Mouse (Mus musculus): ENCODE results near the gene Cnr2. TPM values are rescaled to one million over a fixed set of nuclear protein-coding genes. Genes with fewer than 3 reads are reported as not detected.
A peak's percentile ranks its signal among the peaks of the same experiment; 100 is the strongest.

Cnr2 gene
- total RNA-seq, 4 experiments from 2014 or later: 2.2 to 3.6 (median 2.8) TPM

- peak; percentile 74 for DNase-seq
These were observed 18.6 kb upstream of the Cnr2 start for GRCm38 (mm10) chr4:135876583-135877020.

GRCm38 (mm10) chr4:135877742-135878141 is 17.5 kb upstream of the Cnr2 start:
- no peak for DNase-seq

GRCm38 (mm10) chr4:135879021-135879420 is 16.2 kb upstream of the Cnr2 start:
- no peak for DNase-seq

DNA sequence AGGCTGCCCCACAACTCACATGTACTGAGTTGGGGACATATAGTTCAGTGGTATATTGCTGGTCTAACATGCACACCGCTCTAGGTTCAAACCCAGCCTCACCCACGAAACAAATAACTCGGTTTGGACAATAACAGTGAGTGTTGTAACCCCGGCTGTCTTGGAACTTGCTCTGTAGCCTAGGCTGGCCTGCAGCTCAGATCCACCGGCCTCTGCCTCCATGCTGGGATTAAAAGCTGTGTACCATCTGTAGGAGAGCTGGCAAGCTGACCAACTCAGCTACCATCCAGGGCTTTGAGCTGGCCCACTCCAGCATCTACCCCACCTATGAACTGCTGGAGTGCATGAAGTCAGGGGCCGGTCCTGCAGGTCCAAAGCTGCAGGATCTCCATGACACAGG is 15.2 kb upstream of the Cnr2 start:
- DNase-seq: no peak

DNA sequence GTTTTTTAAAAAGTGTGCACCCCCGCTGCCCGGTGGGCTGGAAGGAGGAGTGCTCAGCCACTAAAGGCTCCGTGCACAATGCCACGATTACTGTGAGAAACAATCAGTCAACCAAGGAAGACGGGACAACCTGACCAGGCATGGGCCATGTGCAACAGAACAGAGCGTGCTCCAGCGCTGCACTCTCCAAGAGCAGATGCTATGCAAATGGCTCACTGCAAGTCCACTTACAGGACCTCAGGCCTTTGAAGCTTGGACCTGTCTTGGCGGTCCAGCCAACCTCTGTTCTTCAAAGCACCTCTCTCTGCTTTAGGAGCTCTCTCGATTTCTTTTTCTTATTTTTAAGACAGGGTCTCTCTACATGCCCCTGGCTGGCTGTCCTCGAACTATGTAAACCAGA is 14.6 kb upstream of the Cnr2 start:
- DNase-seq: no peak

DNA sequence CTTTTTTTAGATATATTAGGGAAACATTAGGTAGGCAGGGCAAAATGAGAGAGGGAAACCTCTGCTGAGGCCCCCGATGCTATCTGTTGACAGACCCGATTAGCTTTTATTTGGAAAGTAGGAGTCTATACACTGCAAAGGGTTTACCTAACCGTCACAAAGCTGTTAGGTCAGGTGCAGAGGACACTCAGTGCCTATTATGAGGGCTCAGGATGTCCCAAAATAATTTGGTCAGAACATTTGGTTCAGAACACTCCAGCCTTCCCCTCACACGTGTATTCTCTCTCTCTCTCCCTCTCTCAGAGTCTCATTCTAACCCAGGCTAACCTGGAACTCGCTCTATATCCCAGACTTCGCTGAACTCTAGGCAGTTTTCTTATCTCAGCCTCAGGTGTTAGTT is 13.2 kb upstream of the Cnr2 start:
- DNase-seq: no peak

GRCm38 (mm10) chr4:135883401-135883851 is 11.8 kb upstream of the Cnr2 start:
- DNase-seq: peak; percentile 68

DNA sequence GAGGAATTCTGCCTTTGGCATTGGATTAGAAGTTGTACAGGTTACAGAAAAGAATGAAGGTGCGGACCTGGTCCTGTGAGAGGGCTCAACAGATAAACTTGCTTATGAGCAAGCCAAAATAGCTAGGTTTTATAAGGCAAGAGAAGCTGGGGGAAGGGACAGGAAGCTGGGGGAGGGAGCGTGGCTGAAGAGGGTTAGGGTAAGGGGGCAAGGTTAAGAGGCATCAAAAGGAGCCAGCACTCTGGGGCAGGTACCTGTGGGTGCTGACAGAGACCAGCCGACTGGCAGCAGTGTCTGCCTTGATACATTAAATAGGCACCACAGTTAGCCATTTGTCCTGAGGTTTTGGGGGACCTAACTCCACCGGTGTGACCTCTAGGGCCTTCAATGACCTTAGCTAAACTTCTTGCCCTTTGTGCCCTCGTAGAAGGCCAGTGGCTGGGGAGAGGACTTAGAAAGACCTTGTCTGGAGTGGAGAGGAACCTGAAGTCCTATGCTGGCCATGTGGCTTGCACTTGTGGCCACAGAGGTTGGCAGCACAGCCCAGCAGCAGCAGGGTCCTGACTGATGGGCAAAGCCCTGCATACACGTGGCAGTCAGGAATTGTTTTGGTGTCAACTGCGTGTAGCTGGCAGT is 11.2 kb upstream of the Cnr2 start:
- no peak for DNase-seq

GRCm38 (mm10) chr4:135884531-135884930 is 10.7 kb upstream of the Cnr2 start:
- DNase-seq: no peak

- DNase-seq: no peak
These were observed 9.5 kb upstream of the Cnr2 start for GRCm38 (mm10) chr4:135885676-135886075.

DNA sequence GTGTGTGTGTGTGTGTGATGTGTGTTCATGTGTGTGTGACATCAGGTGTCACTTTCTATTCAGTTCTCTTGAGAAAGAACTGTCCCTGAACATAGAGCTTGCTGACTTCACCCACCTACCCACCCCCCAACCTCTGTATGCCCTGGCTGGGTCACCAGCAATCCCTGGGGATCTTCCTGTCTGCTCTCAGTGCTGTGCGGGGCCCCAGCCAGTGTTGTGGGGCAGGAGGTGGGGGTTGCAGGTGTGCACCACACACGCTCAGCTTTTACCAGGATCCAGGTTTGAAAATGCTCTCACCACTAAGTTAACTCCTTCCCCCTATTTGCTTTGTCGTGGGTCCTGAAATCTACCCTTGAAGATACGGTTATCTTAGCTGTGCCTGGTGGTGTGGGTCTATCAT is 9.0 kb upstream of the Cnr2 start:
- DNase-seq: no peak

GRCm38 (mm10) chr4:135888448-135889057 is 6.6 kb upstream of the Cnr2 start:
- no peak for DNase-seq

DNA sequence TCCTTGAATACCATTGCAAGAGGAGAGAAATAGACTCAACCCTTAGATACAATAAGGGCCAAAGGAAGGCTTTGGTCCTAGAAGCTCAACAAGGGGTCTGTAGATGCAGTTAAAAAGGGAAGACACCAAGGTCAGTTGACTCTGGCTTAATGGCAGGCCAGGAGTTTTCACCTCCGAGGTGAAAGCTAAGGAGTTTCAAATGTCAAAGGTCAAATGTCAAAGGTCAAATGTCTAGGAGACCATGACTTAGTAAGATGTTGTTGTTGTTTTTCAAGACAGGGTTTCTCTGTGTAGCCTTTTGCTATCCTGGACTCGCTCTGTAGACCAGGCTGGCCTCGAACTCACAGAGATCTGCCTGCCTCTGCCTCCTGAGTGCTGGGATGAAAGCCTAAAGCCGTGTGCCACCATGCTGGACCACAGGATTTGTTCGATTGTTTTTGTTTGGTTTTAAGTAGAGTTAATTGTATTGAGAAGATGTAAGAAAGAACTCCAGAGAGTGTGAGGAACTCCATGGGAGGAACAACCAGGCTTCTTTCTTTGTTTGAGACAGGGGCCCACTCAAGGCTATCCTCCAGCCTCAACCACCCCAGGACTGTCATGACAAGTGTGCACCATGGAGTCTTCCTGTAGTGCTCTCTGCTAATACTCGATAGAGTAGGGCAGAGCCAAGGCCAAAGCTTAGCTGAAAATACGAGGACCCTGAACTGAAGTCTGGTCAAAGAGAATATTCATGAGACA is 5.9 kb upstream of the Cnr2 start:
- DNase-seq: no peak

DNA sequence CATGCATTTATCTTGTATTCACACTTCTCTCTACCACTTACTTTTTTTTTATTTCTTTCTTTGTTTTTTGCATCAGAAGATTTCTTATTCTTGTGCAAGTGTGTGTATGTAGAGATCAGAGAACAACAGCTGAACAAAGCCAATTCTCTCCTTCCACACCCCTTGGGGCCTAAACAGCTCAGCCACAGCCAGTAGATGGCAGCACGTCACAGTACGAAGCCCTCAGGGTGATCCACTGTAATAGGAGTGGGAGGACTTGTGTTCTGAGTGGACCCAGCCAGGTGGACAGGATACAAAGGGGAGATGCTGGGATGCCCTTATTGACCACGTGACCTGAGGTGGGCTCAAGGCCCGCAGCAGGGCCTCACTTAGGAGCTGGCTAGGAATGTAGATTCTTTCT is 5.3 kb upstream of the Cnr2 start:
- DNase-seq: peak; percentile 69

- DNase-seq: no peak
These were observed 3.7 kb upstream of the Cnr2 start for GRCm38 (mm10) chr4:135891539-135891938.

- DNase-seq: no peak
These were observed 2.3 kb upstream of the Cnr2 start for GRCm38 (mm10) chr4:135892884-135893283.

DNA sequence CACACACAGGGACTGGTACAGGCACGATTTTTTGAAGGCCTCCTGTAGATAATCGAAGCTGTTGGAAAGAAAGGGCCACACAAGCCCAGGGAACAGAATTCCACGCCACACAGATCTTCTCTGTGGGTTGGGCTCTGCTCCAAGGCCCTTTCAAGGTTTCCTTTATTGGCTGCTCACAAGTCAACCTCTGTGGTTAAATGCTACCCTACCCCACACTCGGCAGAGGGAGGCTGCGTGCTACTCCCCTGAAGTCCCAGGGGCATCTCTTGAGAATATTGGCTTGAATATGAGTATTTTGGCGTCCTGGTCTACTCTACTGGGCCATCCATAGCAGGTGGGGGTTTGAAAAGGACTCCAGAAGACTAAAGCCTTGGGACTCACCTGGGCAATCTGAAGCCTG is 963 bp downstream of the Cnr2 start:
- no peak for DNase-seq

- peak; percentile 48 for DNase-seq
These were observed 3.3 kb downstream of the Cnr2 start for GRCm38 (mm10) chr4:135898380-135899049.

DNA sequence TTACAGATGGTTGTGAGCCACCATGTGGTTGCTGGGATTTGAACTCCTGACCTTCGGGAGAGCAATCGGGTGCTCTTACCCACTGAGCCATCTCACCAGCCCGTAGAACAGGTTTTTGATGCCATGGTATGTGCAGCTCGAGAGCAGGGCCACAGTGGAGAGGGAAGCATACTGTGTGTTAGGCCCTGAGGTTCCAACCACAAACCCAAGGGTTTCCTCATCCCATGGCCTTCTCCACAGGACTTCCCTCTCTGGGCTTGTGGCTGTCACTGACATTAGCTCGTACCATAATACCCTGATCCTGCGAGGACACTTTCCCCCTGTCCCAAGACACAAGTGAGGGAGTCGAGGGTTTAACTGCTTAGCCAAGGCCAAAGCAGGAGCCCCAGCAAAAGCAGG is 3.9 kb downstream of the Cnr2 start:
- no peak for DNase-seq

- DNase-seq: no peak
These were observed 4.8 kb downstream of the Cnr2 start for GRCm38 (mm10) chr4:135900008-135900407.

DNA sequence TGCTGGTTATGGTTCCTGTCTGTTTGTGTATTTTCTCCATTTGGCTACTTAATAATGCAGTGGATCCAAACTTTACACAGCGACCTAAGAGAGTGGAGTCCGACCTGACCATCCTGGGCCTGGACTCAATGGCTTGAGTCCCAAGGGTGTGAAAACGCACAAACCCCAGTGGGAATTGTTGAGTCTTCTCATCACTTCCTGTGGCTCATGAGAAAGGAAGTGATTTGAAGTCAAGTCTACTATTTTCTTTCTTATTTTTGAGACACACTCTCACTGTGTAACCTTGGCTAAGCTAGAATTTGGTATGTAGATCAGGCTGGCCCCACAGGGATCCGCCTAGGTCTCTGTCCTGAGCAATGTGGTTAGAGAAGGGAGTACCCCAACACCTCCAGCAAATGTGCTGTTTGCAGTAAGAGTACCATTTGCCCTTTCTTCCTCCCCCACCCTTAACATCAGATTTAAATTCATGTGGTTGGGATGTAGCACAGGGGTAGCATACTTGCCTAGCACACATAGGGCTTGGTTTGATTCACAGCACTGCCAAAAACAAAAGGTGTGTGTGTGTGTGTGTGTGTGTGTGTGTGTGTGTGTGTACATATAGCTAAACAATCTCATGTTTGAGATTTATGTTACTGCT is 7.5 kb downstream of the Cnr2 start:
- no peak for DNase-seq

DNA sequence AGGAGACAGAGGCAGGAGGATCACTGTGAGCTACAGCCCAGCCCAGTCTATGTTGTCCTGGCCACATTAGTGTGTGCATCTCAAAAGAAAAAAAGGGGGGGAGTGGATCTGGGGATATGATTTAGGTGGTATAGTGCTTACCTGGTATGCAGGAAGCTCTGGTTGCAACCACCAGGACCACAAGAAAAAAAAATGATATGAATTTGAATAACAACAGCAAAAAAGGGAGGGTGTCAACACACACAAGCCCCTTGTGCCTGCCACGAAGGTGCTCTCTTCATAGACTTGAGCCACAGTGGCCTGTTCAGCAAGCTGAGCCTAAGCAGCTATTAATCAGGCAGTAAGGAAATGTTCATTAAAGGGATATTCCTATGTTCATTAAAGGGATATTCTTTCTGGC is 9.6 kb downstream of the Cnr2 start:
- DNase-seq: no peak

DNA sequence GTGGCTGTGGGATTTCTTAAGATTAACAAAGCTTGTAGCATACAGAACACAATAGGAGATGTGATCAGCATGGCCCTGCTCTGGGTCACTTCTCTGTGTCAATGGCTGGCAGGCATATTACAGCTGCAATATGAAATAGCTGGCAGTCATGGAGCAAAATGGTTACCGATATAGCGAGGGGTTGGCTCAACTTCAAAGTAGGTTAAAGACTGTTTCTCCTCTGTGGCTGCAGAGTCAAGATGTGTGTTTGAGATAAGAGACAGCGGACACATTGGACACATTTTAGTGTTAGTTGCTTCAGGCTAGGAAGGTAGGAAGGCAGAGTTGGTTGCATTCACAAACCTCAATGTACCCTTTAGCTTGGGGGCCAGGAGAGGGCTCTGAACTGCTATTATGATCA is 11.4 kb downstream of the Cnr2 start:
- DNase-seq: no peak

All from adrenal gland, adult 8-10 months (tissue).